Mouse (Mus musculus) embryonic facial prominence, embryonic 14.5 days (tissue): ENCODE data around the gene Morc2a. TPM values are rescaled to one million over a fixed set of nuclear protein-coding genes. Genes with fewer than 3 reads are reported as not detected.

ENCODE experiments used
- ATAC-seq: fragments of 200-750 bp; cut with Nextera tagmentation; 2 replicates; pipeline ENCODE4 v1.8.0; 2017; ENCODE audit warnings: low read depth, moderate number of reproducible peaks, moderate TSS enrichment
- DNase-seq: peaks from one replicate; pipeline ENCODE4 v3.0.0-alpha.2; 2015; ENCODE audit warnings: low spot score
- H3K27ac ChIP-seq: fragments of 300-500 bp; sonication (generic); replicated peaks from 2 replicates; pipeline ENCODE4 v1.5.1; 2014; ENCODE audit warnings: low read depth, mild to moderate bottlenecking, low read length, moderate library complexity
- H3K27me3 ChIP-seq: fragments of 300-500 bp; sonication (generic); replicated peaks from 2 replicates; pipeline ENCODE4 v1.6.1; 2014; ENCODE audit warnings: low read length; ENCODE audit not compliant: control insufficient read depth, insufficient read depth
- H3K36me3 ChIP-seq: fragments of 300-500 bp; sonication (generic); 2 replicates; pipeline ENCODE4 v1.6.1; 2014; ENCODE audit warnings: low read length, mixed read lengths; ENCODE audit not compliant: control insufficient read depth, insufficient read depth
- H3K4me1 ChIP-seq: fragments of 300-500 bp; sonication (generic); 2 replicates; pipeline ENCODE4 v1.6.1; 2014; ENCODE audit warnings: antibody characterized with exemption, low read length; ENCODE audit not compliant: control insufficient read depth, insufficient read depth
- H3K4me2 ChIP-seq: fragments of 300-500 bp; sonication (generic); 2 replicates; pipeline ENCODE4 v1.6.1; 2014; ENCODE audit warnings: low read depth, mild to moderate bottlenecking, low read length, moderate library complexity, mixed read lengths
- H3K4me3 ChIP-seq: fragments of 300-500 bp; sonication (generic); 2 replicates; pipeline ENCODE4 v1.5.1; 2014; ENCODE audit warnings: low read depth, mild to moderate bottlenecking, low read length
- H3K9ac ChIP-seq: fragments of 300-500 bp; sonication (generic); 2 replicates; pipeline ENCODE4 v1.6.1; 2014; ENCODE audit warnings: low read depth, mild to moderate bottlenecking, low read length, moderate library complexity, mixed read lengths
- H3K9me3 ChIP-seq: fragments of 300-500 bp; sonication (generic); 2 replicates; pipeline ENCODE4 v1.6.1; 2016; ENCODE audit warnings: low read length; ENCODE audit not compliant: control insufficient read depth
- WGBS: fragments of 180-500 bp; shearing (Covaris S2); extraction: QIAGEN DNeasy Blood & Tissue Kit; methylation state at CpG from one replicate; pipeline ENCODE4 v1.1.7; 2014; 5-methylcytosine and 5-hydroxymethylcytosine counted together
- polyA plus RNA-seq: library from polyadenylated mRNA; unstranded; fragments of >200 nt; fragmentation: Nextera tagmentation; extraction: Ambion mirVana; gene quantifications from 2 replicates; pipeline ENCODE4 v1.2.1, GENCODE M21; 2014

Gene Morc2a
- polyA plus RNA-seq, 1 experiment from 2014 or later, result 20.9 TPM

GRCm38 (mm10) chr11:3686318-3686717, 37.3 kb downstream of the Morc2a start:
- ATAC-seq, result no peak
- no peak for DNase-seq

GRCm38 (mm10) chr11:3686885-3687284, 37.9 kb downstream of the Morc2a start:
- Histone ChIP-seq H3K9me3 (no peaks in the 10 kb centered on the region), H3K27ac (no peak overlapping the region), H3K4me1 (no peaks in the 10 kb centered on the region), H3K36me3 (peaks cover 97% of the 10 kb centered on the region), H3K4me2 (no peak overlapping the region), H3K9ac (no peak overlapping the region), H3K27me3 (no peaks in the 10 kb centered on the region), H3K4me3 (no peak overlapping the region)
- ATAC-seq (no peak), DNase-seq (no peak)
- WGBS, result 81% methylated on average over 2 of the region's 2 CpGs

More at GRCm38 (mm10) chr11:3686318-3686717, 37.3 kb downstream of the Morc2a start:
- no peak overlapping the region for H3K27ac ChIP-seq
- H3K9ac ChIP-seq, result no peak overlapping the region
- no peak overlapping the region for H3K4me3 ChIP-seq
- WGBS, result 94% methylated on average over 2 of the region's 2 CpGs
- no peaks in the 10 kb centered on the region for H3K9me3 ChIP-seq
- no peaks in the 10 kb centered on the region for H3K27me3 ChIP-seq
- no peaks in the 10 kb centered on the region for H3K4me1 ChIP-seq
- peaks cover 97% of the 10 kb centered on the region for H3K36me3 ChIP-seq
- H3K4me2 ChIP-seq, result no peak overlapping the region

GRCm38 (mm10) chr11:3691746-3692145, 42.8 kb downstream of the Morc2a start:
- H3K9me3 ChIP-seq, result no peaks in the 10 kb centered on the region
- peaks cover 63% of the 10 kb centered on the region for H3K36me3 ChIP-seq
- no peak for ATAC-seq
- H3K4me3 ChIP-seq, result no peak overlapping the region
- H3K4me1 ChIP-seq, result no peaks in the 10 kb centered on the region
- no peak for DNase-seq
- WGBS, result 91% methylated on average over 2 of the region's 2 CpGs
- no peak overlapping the region for H3K27ac ChIP-seq
- no peak overlapping the region for H3K4me2 ChIP-seq
- H3K27me3 ChIP-seq, result no peaks in the 10 kb centered on the region
- no peak overlapping the region for H3K9ac ChIP-seq

GRCm38 (mm10) chr11:3696086-3696616, 47.2 kb downstream of the Morc2a start:
- Histone ChIP-seq H3K9ac (no peak overlapping the region), H3K4me3 (no peak overlapping the region), H3K27me3 (no peaks in the 10 kb centered on the region), H3K27ac (no peak overlapping the region), H3K4me1 (no peaks in the 10 kb centered on the region), H3K9me3 (no peaks in the 10 kb centered on the region), H3K36me3 (peaks cover 20% of the 10 kb centered on the region), H3K4me2 (no peak overlapping the region)
- WGBS, result 79% methylated on average over 5 of the region's 5 CpGs
- ATAC-seq (no peak), DNase-seq (no peak)

GRCm38 (mm10) chr11:3697441-3697840, 48.5 kb downstream of the Morc2a start:
- no peak for ATAC-seq
- H3K4me3 ChIP-seq, result no peak overlapping the region
- 83% methylated on average over 3 of the region's 3 CpGs for whole genome bisulfite sequencing

GRCm38 (mm10) chr11:3703089-3703992, 54.4 kb downstream of the Morc2a start:
- WGBS, result 64% methylated on average over 7 of the region's 7 CpGs
- Histone ChIP-seq H3K9ac (no peak overlapping the region), H3K36me3 (no peaks in the 10 kb centered on the region), H3K4me3 (no peak overlapping the region), H3K9me3 (no peaks in the 10 kb centered on the region), H3K27ac (no peak overlapping the region), H3K4me1 (no peaks in the 10 kb centered on the region), H3K27me3 (no peaks in the 10 kb centered on the region; the same call in 1 of the 2 replicates), H3K4me2 (no peak overlapping the region)
- no peak for DNase-seq
- ATAC-seq, result no peak

More at GRCm38 (mm10) chr11:3697441-3697840, 48.5 kb downstream of the Morc2a start:
- H3K4me1 ChIP-seq, result no peaks in the 10 kb centered on the region
- no peak overlapping the region for H3K4me2 ChIP-seq
- no peak overlapping the region for H3K27ac ChIP-seq
- peaks cover 13% of the 10 kb centered on the region; the same call in 1 of the 2 replicates for H3K36me3 ChIP-seq
- H3K27me3 ChIP-seq, result no peaks in the 10 kb centered on the region
- DNase-seq, result no peak
- no peak overlapping the region for H3K9ac ChIP-seq
- H3K9me3 ChIP-seq, result no peaks in the 10 kb centered on the region

GRCm38 (mm10) chr11:3704404-3704803, 55.4 kb downstream of the Morc2a start:
- Histone ChIP-seq H3K4me2 (no peak overlapping the region), H3K4me1 (no peaks in the 10 kb centered on the region), H3K36me3 (no peaks in the 10 kb centered on the region), H3K4me3 (no peak overlapping the region), H3K27ac (no peak overlapping the region), H3K9ac (no peak overlapping the region), H3K27me3 (no peaks in the 10 kb centered on the region; the same call in 1 of the 2 replicates), H3K9me3 (no peaks in the 10 kb centered on the region)
- DNase-seq (no peak), ATAC-seq (no peak)
- 72% methylated on average over 8 of the region's 8 CpGs for WGBS

GRCm38 (mm10) chr11:3707057-3707456, 58.1 kb downstream of the Morc2a start:
- Histone ChIP-seq H3K4me1 (no peaks in the 10 kb centered on the region), H3K36me3 (no peaks in the 10 kb centered on the region), H3K4me2 (no peak overlapping the region), H3K4me3 (no peak overlapping the region), H3K27me3 (no peaks in the 10 kb centered on the region; the same call in 1 of the 2 replicates), H3K9me3 (no peaks in the 10 kb centered on the region), H3K27ac (no peak overlapping the region), H3K9ac (no peak overlapping the region)
- ATAC-seq (no peak), DNase-seq (no peak)
- WGBS, result 67% methylated on average over 8 of the region's 8 CpGs
